Mouse (Mus musculus): ENCODE results near the gene Fgf7. TPM values are rescaled to one million over a fixed set of nuclear protein-coding genes. Genes with fewer than 3 reads are reported as not detected.

Gene Fgf7
- polyA plus RNA-seq, 1 experiment from 2014 or later, result 0.29 TPM

- no peak for ATAC-seq (ENCODE audit: insufficient read depth)
- Histone ChIP-seq H3K27me3 (no peaks in the 10 kb centered on the region), H3K9me3 (replicated peaks) (no peaks in the 10 kb centered on the region), H3K4me2 (no peak overlapping the region), H3K9ac (no peak overlapping the region), H3K4me1 (replicated peaks) (no peaks in the 10 kb centered on the region), H3K36me3 (replicated peaks) (no peaks in the 10 kb centered on the region), H3K27ac (replicated peaks) (no peak overlapping the region), H3K4me3 (replicated peaks) (no peak overlapping the region)
- WGBS (ENCODE audit: insufficient replicate concordance), result 36% methylated on average over 2 of the region's 2 CpGs
Measured at GRCm38 (mm10) chr2:126064814-126065213, 30.4 kb downstream of the Fgf7 start.

- 60% methylated on average over 3 of the region's 3 CpGs for WGBS (ENCODE audit: insufficient replicate concordance)
- Histone ChIP-seq H3K4me3 (replicated peaks) (no peak overlapping the region), H3K9me3 (replicated peaks) (no peaks in the 10 kb centered on the region), H3K27ac (replicated peaks) (no peak overlapping the region), H3K36me3 (replicated peaks) (no peaks in the 10 kb centered on the region), H3K4me1 (replicated peaks) (no peaks in the 10 kb centered on the region), H3K4me2 (no peak overlapping the region), H3K27me3 (no peaks in the 10 kb centered on the region), H3K9ac (no peak overlapping the region)
- ATAC-seq (ENCODE audit: insufficient read depth), result no peak
Measured at GRCm38 (mm10) chr2:126065303-126065856, 30.9 kb downstream of the Fgf7 start.

- H3K4me3 ChIP-seq (replicated peaks), result no peak overlapping the region
- H3K27ac ChIP-seq (replicated peaks), result no peak overlapping the region
- H3K9ac ChIP-seq, result no peak overlapping the region
- ATAC-seq (ENCODE audit: insufficient read depth), result no peak
- no peaks in the 10 kb centered on the region for H3K9me3 ChIP-seq (replicated peaks)
- no peak overlapping the region for H3K4me2 ChIP-seq
- no peaks in the 10 kb centered on the region for H3K36me3 ChIP-seq (replicated peaks)
- no peaks in the 10 kb centered on the region for H3K4me1 ChIP-seq (replicated peaks)
- WGBS (ENCODE audit: insufficient replicate concordance), result 61% methylated on average over 1 of the region's 1 CpGs
- H3K27me3 ChIP-seq, result no peaks in the 10 kb centered on the region
Measured at GRCm38 (mm10) chr2:126069740-126070139, 35.3 kb downstream of the Fgf7 start.

DNA sequence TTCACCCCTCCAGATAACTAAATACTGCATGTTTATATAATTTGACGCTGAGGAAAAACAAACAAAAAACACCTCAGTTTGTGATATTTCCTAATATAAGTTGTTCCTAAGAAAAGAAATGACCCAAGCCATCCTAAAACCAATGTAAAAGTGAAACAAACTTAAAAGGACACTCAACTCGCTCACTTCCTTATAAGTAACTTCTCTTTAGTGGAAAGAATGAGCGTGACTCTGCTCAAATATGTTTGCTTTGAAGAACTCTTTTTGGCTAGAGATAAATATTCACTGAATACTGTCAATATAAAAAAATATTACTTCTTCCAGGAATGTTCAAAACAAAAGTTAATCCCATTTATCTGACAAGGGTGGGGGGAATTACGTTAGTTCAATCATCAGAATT, 39.3 kb downstream of the Fgf7 start:
- WGBS (ENCODE audit: insufficient replicate concordance), result 61% methylated on average over 4 of the region's 4 CpGs

DNA sequence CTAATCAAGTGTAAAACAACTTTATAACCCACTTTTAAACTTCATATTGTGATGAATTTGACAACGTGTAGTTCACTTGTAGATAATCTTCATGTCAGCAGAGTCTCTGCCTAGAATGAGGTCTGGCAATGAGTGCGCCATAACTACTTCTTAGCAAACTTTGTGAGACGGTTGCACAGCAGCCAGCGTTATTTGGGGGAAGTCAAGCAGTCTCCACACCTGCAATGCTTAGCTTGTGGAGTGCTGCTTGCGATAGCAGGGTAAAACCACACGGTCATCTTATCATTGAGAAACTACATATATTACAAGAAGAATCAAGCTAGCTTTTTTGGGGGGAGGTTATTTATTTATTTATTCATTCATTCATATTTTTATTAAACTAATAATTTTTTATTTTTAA, 42.0 kb downstream of the Fgf7 start:
- Histone ChIP-seq H3K27ac (replicated peaks) (no peak overlapping the region), H3K4me2 (no peak overlapping the region), H3K9ac (no peak overlapping the region), H3K27me3 (no peaks in the 10 kb centered on the region), H3K4me3 (replicated peaks) (no peak overlapping the region), H3K36me3 (replicated peaks) (no peaks in the 10 kb centered on the region), H3K9me3 (replicated peaks) (no peaks in the 10 kb centered on the region), H3K4me1 (replicated peaks) (no peaks in the 10 kb centered on the region)
- 67% methylated on average over 6 of the region's 6 CpGs for WGBS (ENCODE audit: insufficient replicate concordance)
- ATAC-seq (ENCODE audit: insufficient read depth), result no peak

More for the DNA sequence above, 39.3 kb downstream of the Fgf7 start:
- no peaks in the 10 kb centered on the region for H3K27me3 ChIP-seq
- H3K4me1 ChIP-seq (replicated peaks), result no peaks in the 10 kb centered on the region
- H3K4me2 ChIP-seq, result no peak overlapping the region
- no peaks in the 10 kb centered on the region for H3K9me3 ChIP-seq (replicated peaks)
- no peak for ATAC-seq (ENCODE audit: insufficient read depth)
- H3K27ac ChIP-seq (replicated peaks), result no peak overlapping the region
- no peak overlapping the region for H3K9ac ChIP-seq
- no peaks in the 10 kb centered on the region for H3K36me3 ChIP-seq (replicated peaks)
- no peak overlapping the region for H3K4me3 ChIP-seq (replicated peaks)

DNA sequence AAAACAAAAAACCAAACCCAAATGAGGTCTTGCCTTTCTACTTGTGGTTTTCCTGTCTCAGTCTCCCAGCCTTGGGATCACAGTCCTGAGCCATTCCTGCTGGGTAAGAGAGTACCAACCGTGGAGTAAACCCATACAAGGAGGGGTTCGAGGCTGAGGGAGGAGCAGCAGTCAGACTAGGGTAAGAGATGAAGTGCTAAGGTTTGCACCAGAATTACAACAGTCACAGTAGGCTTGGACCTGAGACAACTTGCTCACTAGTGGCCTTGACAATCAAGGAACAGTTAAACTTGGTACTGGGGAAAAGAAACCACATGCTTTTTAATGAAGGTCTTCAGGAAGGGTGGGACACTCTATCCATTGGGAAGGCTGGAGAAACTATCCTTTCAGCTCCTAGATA, 44.6 kb downstream of the Fgf7 start:
- Histone ChIP-seq H3K4me2 (no peak overlapping the region), H3K27me3 (no peaks in the 10 kb centered on the region), H3K9ac (no peak overlapping the region), H3K4me3 (replicated peaks) (no peak overlapping the region), H3K36me3 (replicated peaks) (no peaks in the 10 kb centered on the region), H3K27ac (replicated peaks) (no peak overlapping the region), H3K4me1 (replicated peaks) (no peaks in the 10 kb centered on the region), H3K9me3 (replicated peaks) (no peaks in the 10 kb centered on the region)
- no peak for ATAC-seq (ENCODE audit: insufficient read depth)
- WGBS (ENCODE audit: insufficient replicate concordance), result 40% methylated on average over 2 of the region's 2 CpGs

DNA sequence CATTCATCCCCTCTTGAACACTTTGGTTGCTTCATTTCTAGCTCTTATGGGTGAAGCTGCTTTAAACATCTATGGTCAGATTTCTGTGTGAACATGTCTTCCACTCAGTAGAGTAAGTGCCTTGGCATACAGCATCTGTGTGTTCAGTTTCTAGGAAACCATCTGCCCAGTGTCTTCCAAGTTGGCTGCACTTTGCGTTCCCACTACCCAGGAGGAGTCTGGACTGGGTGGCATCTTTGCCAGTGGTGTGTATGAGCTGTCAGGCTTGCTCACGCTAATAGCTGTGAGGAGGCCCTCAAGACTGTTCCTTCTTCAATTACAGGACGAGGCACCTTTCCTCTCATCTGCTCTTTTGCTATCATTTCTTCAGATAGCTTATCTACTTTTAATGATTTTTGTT, 49.9 kb downstream of the Fgf7 start:
- no peak overlapping the region for H3K9ac ChIP-seq
- no peaks in the 10 kb centered on the region for H3K9me3 ChIP-seq (replicated peaks)
- H3K36me3 ChIP-seq (replicated peaks), result no peaks in the 10 kb centered on the region
- ATAC-seq (ENCODE audit: insufficient read depth), result no peak
- no peak overlapping the region for H3K4me2 ChIP-seq
- no peaks in the 10 kb centered on the region for H3K4me1 ChIP-seq (replicated peaks)
- no peak overlapping the region for H3K4me3 ChIP-seq (replicated peaks)
- H3K27ac ChIP-seq (replicated peaks), result no peak overlapping the region
- 64% methylated on average over 3 of the region's 3 CpGs for WGBS (ENCODE audit: insufficient replicate concordance)
- no peaks in the 10 kb centered on the region for H3K27me3 ChIP-seq

- Histone ChIP-seq H3K4me2 (no peak overlapping the region), H3K9me3 (replicated peaks) (no peaks in the 10 kb centered on the region), H3K4me1 (replicated peaks) (no peaks in the 10 kb centered on the region), H3K36me3 (replicated peaks) (no peaks in the 10 kb centered on the region), H3K4me3 (replicated peaks) (no peak overlapping the region), H3K27ac (replicated peaks) (no peak overlapping the region), H3K9ac (no peak overlapping the region), H3K27me3 (no peaks in the 10 kb centered on the region)
- WGBS (ENCODE audit: insufficient replicate concordance), result 59% methylated on average over 8 of the region's 8 CpGs
- ATAC-seq (ENCODE audit: insufficient read depth), result no peak
Measured at GRCm38 (mm10) chr2:126086187-126086586, 51.7 kb downstream of the Fgf7 start.

- H3K4me1 ChIP-seq (replicated peaks), result no peaks in the 10 kb centered on the region
- H3K27ac ChIP-seq (replicated peaks), result no peak overlapping the region
- 64% methylated on average over 5 of the region's 5 CpGs for WGBS (ENCODE audit: insufficient replicate concordance)
- no peak overlapping the region for H3K4me2 ChIP-seq
- no peaks in the 10 kb centered on the region for H3K27me3 ChIP-seq
- H3K4me3 ChIP-seq (replicated peaks), result no peak overlapping the region
- ATAC-seq (ENCODE audit: insufficient read depth), result no peak
- no peaks in the 10 kb centered on the region for H3K36me3 ChIP-seq (replicated peaks)
- no peaks in the 10 kb centered on the region for H3K9me3 ChIP-seq (replicated peaks)
- no peak overlapping the region for H3K9ac ChIP-seq
Measured at GRCm38 (mm10) chr2:126090432-126090831, 56.0 kb downstream of the Fgf7 start.

DNA sequence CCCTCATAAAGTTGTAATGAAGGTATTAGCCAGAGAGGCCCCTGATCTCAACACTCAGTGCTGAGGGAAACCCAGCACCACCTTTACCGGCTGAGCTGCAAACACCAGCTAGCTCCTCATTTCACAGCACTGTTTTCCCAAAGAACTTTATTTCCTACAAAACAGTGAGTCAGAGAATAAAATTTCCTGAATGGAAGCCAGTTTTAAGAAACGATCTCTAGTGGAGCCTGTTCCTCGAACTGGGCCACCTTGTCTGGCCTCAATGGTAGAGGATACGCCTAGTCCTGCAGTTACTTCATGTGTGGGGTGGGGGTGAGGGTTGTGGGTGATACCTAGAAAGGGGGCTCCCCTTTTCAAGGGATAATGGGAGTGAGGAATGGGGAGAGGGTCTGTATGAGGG, 60.2 kb downstream of the Fgf7 start:
- H3K4me2 ChIP-seq, result no peak overlapping the region
- H3K9ac ChIP-seq, result no peak overlapping the region
- WGBS (ENCODE audit: insufficient replicate concordance), result 68% methylated on average over 4 of the region's 4 CpGs
- no peaks in the 10 kb centered on the region for H3K27me3 ChIP-seq
- no peak overlapping the region for H3K27ac ChIP-seq (replicated peaks)
- no peaks in the 10 kb centered on the region for H3K9me3 ChIP-seq (replicated peaks)
- H3K4me3 ChIP-seq (replicated peaks), result no peak overlapping the region
- ATAC-seq (ENCODE audit: insufficient read depth), result no peak
- no peaks in the 10 kb centered on the region for H3K36me3 ChIP-seq (replicated peaks)
- H3K4me1 ChIP-seq (replicated peaks), result no peaks in the 10 kb centered on the region
